Mouse (Mus musculus) lung, embryonic 15.5 days (tissue): ENCODE data around the gene Timm13. TPM values are rescaled to one million over a fixed set of nuclear protein-coding genes. Genes with fewer than 3 reads are reported as not detected.

Source experiments
- ATAC-seq: fragments of 200-750 bp; cut with Nextera tagmentation; 2 replicates; pipeline ENCODE4 v1.8.0; 2017; ENCODE audit warnings: moderate number of reproducible peaks, borderline replicate concordance; ENCODE audit not compliant: low FRiP score, low TSS enrichment; ENCODE audit errors: extremely low read depth
- H3K27ac ChIP-seq: fragments of 300-500 bp; sonication (generic); 2 replicates; pipeline ENCODE4 v1.5.1; 2015; ENCODE audit warnings: moderate library complexity, mild to moderate bottlenecking, inconsistent platforms
- H3K27me3 ChIP-seq: fragments of 300-500 bp; sonication (generic); 2 replicates; pipeline ENCODE4 v1.6.1; 2015; ENCODE audit warnings: inconsistent platforms
- H3K36me3 ChIP-seq: fragments of 300-500 bp; sonication (generic); 2 replicates; pipeline ENCODE4 v1.6.1; 2015; ENCODE audit warnings: inconsistent platforms
- H3K4me1 ChIP-seq: fragments of 300-500 bp; sonication (generic); 2 replicates; pipeline ENCODE4 v1.6.1; 2015; ENCODE audit warnings: inconsistent platforms
- H3K4me2 ChIP-seq: fragments of 300-500 bp; sonication (generic); 2 replicates; pipeline ENCODE4 v1.6.1; 2015; ENCODE audit warnings: inconsistent platforms, mild to moderate bottlenecking, moderate library complexity
- H3K4me3 ChIP-seq: fragments of 300-500 bp; sonication (generic); 2 replicates; pipeline ENCODE4 v1.5.1; 2015; ENCODE audit warnings: mild to moderate bottlenecking, inconsistent platforms
- H3K9ac ChIP-seq: fragments of 300-500 bp; sonication (generic); 2 replicates; pipeline ENCODE4 v1.6.1; 2015; ENCODE audit warnings: inconsistent platforms
- H3K9me3 ChIP-seq: fragments of 300-500 bp; sonication (generic); 2 replicates; pipeline ENCODE4 v1.6.1; 2016; ENCODE audit warnings: inconsistent platforms
- WGBS: fragments of 180-500 bp; shearing (Covaris S2); methylation state at CpG from one replicate; pipeline ENCODE4 v1.1.7; 2015; 5-methylcytosine and 5-hydroxymethylcytosine counted together
- polyA plus RNA-seq: library from polyadenylated mRNA; unstranded; fragments of >200 nt; fragmentation: Nextera tagmentation; extraction: Ambion mirVana; gene quantifications from 2 replicates; pipeline ENCODE4 v1.2.1, GENCODE M21; 2015

Gene Timm13
- 305 and 307 TPM in 2 replicates for polyA plus RNA-seq

DNA sequence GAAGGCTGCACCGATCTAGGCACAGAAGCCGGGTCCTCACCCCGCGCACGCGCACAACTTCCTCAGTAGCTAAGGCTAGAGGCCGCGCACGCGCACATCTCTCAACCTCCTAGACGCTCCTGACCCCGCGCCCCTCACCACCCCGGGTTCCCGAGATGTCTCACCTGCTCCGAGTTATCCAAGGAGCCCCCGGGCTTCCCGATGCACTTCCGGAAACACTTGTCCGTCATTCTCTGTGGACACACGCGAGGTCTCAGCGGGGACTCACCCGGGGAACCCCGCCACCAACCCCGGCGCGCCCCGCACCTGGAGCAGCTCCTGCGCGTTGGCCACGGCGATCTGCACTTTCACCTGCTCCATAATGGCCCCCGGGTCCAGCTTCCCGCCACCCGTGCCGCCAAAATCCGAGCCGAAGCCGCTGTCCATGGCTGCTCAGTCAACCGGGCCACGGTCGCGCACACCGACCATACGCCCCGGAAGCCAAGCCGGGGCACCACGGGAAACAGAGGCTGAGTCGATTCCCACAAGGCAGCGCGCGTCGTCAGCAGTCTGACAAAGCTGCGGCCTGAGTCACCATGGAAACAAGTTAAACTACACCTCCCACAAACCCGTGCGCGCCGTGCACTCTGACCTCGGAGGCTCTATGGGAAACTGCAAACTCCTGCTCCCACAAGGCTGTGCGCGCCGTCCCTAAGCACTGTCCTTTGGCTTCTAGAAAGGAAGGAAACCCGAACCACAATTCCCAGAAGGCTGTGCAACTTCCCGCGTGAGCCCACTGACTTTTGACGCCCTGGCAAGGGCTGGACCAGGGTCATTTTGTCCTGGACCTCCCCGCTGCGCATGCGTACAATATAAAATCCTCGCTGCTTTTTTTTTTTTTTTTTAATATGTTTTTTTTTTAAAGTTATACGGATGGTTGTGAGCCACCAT lies at the start of gene Timm13:
Gene Timm13, minus strand, starts transcription at position 652 of the 930 bp plus-strand sequence.
- H3K4me1 ChIP-seq = peaks cover 15% of the 10 kb centered on the region
- H3K9ac ChIP-seq = peak within 1 kb of the TSS; percentile 77
- H3K4me2 ChIP-seq = peak within 1 kb of the TSS; percentile 90
- H3K27ac ChIP-seq = peak within 1 kb of the TSS; percentile 73
- H3K4me3 ChIP-seq = peak within 1 kb of the TSS; percentile 72
- H3K9me3 ChIP-seq = no peaks in the 10 kb centered on the region
- whole genome bisulfite sequencing = under 1% methylated on average over 72 of the region's 72 CpGs
- peak; percentile 94 for ATAC-seq
- H3K27me3 ChIP-seq = no peaks in the 10 kb centered on the region
- H3K36me3 ChIP-seq = peaks cover 45% of the 10 kb centered on the region

DNA sequence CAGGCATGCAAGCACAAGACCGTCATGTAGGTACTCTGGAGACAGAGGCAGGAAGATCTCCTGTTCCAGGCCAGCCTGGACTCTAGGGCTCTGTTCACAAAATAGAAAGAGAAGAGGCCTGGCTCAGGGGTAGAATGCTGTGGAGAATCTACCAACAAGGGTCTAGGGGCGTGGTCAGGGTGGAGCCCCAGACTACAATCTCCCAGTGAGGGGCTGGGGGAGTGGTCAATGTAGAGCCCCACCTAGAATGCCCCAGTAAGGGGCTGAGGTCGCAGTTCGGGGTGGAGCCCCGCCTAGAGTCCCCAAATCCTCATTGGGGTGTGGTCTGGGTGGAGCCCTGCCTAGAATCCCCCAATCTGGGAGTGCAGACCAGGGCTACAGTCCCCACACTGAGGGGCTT lies 49.5 kb upstream of the Timm13 start:
- 37% methylated on average over 5 of the region's 5 CpGs for WGBS
- no peaks in the 10 kb centered on the region for H3K27me3 ChIP-seq
- peaks cover 41% of the 10 kb centered on the region for H3K4me1 ChIP-seq

DNA sequence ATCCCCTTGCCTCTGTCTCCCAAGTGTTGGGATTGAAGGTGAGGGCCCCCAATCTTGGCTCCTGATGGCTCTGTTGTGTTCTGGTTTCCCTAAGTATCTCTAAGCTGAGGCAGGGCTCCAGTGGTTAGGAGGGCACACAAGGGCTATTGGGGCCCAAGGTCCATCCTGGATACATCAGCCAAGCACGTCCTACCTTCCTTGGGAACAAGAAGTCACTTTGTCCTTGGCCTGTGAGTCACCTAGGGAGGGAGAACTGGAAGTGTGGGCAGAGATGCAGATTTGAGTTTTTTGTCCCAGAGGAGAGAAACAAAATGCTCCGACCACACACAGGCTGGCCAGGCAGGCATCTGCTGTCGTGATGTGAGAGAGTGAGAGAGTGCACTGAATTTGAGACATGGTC lies 48.3 kb upstream of the Timm13 start:
- 72% methylated on average over 3 of the region's 3 CpGs for WGBS
- peaks cover 30% of the 10 kb centered on the region for H3K4me1 ChIP-seq
- no peak overlapping the region for H3K9ac ChIP-seq
- no peaks in the 10 kb centered on the region for H3K9me3 ChIP-seq
- no peak overlapping the region for H3K4me2 ChIP-seq
- no peak overlapping the region for H3K4me3 ChIP-seq
- no peaks in the 10 kb centered on the region for H3K36me3 ChIP-seq
- no peak for ATAC-seq
- no peak overlapping the region for H3K27ac ChIP-seq
- H3K27me3 ChIP-seq = no peaks in the 10 kb centered on the region

More for the DNA sequence above, 49.5 kb upstream of the Timm13 start:
- no peak overlapping the region for H3K9ac ChIP-seq
- no peak overlapping the region for H3K4me3 ChIP-seq
- H3K9me3 ChIP-seq = no peaks in the 10 kb centered on the region
- no peak overlapping the region for H3K4me2 ChIP-seq
- no peaks in the 10 kb centered on the region for H3K36me3 ChIP-seq
- H3K27ac ChIP-seq = no peak overlapping the region
- no peak for ATAC-seq

DNA sequence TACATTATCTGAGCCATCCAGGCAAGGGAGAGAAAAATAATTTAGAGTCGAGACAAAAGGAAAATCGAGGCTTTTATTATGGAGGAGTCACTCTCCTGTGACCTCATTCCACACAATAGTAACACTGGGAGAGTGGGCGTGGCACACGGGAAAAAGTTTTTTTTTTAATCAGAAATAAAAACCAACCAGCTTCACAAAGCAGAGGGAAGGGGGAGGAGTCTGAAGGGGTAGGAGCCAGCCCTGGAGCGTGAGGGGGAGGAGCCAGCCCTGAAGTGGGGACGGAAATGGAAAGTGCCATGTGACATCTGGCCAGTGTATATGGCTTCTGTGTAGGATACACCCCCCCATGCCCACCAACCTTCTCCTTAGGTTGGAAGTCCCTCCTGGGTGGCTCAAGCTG lies 47.8 kb upstream of the Timm13 start:
- Histone ChIP-seq H3K4me3 (no peak overlapping the region), H3K27ac (peak overlapping the region; percentile 65; the same call in 1 of the 2 replicates), H3K36me3 (no peaks in the 10 kb centered on the region), H3K27me3 (no peaks in the 10 kb centered on the region), H3K9me3 (no peaks in the 10 kb centered on the region), H3K9ac (no peak overlapping the region), H3K4me2 (no peak overlapping the region), H3K4me1 (peaks cover 30% of the 10 kb centered on the region)
- WGBS = 25% methylated on average over 6 of the region's 6 CpGs
- peak; percentile 53; the same call in 1 of the 2 replicates for ATAC-seq

DNA sequence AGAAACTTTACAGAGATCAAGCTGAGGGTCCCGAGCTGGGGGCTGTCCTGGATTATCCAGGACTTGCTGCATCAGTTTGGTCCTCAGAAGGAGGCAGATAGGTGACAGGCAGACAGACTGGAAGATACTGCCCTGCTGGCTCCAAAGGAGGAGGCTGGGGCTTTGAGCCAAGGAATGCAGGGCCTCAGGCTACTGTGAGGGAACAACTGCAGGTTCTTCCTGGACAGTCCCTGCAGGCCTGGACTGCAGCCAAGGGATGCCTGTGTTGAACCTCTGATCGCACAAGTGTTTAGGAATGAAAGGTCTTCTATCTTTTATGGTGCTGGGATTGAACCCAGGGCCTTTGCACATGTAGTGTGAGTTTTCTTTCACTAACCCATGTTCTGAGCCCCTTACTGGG lies 47.0 kb upstream of the Timm13 start:
- no peak overlapping the region for H3K4me3 ChIP-seq
- no peak overlapping the region for H3K4me2 ChIP-seq

DNA sequence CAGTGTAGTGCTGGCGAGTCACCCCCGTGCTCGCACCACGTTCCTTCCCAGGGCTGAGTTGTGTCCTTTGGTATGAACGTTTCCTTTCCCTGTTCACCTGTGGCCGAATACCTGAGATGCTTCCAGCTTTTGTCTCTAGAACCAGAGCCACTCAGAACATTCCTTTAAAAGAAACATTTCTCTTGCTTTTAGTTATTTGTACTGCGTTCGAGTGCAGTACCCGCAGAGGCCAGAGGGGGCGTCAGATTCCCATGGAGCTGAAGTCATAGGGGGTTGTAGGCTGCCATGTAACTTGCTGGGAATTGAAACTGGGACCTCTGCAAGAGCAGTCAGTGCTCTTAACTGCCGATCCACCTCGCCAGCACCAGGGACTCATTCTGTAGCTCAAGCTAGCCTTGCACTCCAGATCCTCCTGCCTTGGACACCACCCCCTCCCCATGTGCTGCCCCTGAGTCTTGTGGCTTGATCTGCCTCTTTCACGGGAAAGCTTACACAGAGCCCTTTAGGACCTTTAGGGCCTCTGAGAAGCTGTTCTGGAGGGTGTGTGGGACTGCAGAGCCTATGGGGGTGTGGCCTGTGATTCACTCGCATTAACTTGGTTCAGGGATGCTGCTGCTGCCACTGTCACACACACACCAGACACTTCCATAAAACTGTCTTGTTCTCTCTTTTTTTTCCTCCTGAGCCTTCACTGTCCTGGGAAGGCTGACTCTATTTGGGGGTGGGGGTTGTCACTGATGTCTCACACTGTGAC lies 46.1 kb upstream of the Timm13 start:
- Histone ChIP-seq H3K36me3 (no peaks in the 10 kb centered on the region), H3K9ac (no peak overlapping the region), H3K4me2 (no peak overlapping the region), H3K27ac (peak overlapping the region; percentile 32), H3K27me3 (no peaks in the 10 kb centered on the region), H3K4me1 (peaks cover 30% of the 10 kb centered on the region), H3K4me3 (no peak overlapping the region), H3K9me3 (no peaks in the 10 kb centered on the region)
- no peak for ATAC-seq
- 59% methylated on average over 14 of the region's 14 CpGs for WGBS

More for the DNA sequence above, 47.0 kb upstream of the Timm13 start:
- ATAC-seq = no peak
- no peaks in the 10 kb centered on the region for H3K27me3 ChIP-seq
- H3K9ac ChIP-seq = no peak overlapping the region
- no peaks in the 10 kb centered on the region for H3K36me3 ChIP-seq
- peaks cover 30% of the 10 kb centered on the region for H3K4me1 ChIP-seq
- H3K9me3 ChIP-seq = no peaks in the 10 kb centered on the region
- H3K27ac ChIP-seq = peak overlapping the region; percentile 65
- 10% methylated on average over 2 of the region's 2 CpGs for WGBS

DNA sequence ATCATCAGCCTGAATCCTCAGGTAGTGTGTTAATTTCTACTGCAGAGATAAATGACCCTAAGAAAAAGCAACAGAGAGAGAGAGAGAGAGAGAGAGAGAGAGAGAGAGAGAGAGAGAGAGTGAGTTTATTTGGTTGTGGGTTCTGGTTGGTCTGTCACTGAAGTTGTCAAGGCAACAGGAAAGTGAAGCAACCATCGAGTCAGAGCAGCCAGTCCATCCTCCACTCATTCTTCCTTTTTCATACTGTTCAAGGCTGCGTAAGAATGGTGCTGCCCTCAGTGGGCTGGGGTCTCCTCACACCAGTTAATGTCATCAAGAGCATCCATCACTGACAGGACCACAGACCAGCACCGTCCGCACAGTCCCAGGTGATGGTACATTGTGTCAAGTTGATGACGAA lies 43.5 kb upstream of the Timm13 start:
- Histone ChIP-seq H3K4me1 (peaks cover 46% of the 10 kb centered on the region), H3K27me3 (no peaks in the 10 kb centered on the region), H3K36me3 (no peaks in the 10 kb centered on the region), H3K9me3 (no peaks in the 10 kb centered on the region), H3K9ac (no peak overlapping the region), H3K27ac (no peak overlapping the region), H3K4me3 (no peak overlapping the region), H3K4me2 (no peak overlapping the region)
- 71% methylated on average over 5 of the region's 5 CpGs for WGBS
- no peak for ATAC-seq

DNA sequence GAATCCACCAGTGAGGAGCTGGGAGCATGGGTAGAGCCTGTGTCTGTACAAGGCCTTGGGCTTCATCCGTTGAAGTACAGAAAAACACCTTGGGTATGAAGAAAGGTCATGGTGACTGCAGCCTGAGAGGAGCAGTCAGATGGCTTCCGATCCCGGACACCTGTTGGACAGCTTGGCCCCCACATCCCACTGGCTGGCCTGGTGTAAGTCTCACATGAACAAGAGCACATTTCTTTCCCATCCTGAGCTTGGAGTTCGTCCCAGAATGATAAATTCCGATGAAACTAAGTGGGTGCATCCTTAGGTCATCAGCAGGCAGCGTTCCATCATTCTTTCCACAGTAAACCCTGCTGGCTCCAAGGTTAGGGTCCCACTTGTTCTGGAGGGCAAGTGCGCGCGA lies 42.9 kb upstream of the Timm13 start:
- Histone ChIP-seq H3K4me3 (no peak overlapping the region), H3K9me3 (no peaks in the 10 kb centered on the region), H3K27me3 (no peaks in the 10 kb centered on the region), H3K4me2 (no peak overlapping the region), H3K4me1 (peaks cover 46% of the 10 kb centered on the region), H3K27ac (no peak overlapping the region), H3K36me3 (no peaks in the 10 kb centered on the region), H3K9ac (no peak overlapping the region)
- ATAC-seq = no peak
- WGBS = 41% methylated on average over 9 of the region's 9 CpGs

DNA sequence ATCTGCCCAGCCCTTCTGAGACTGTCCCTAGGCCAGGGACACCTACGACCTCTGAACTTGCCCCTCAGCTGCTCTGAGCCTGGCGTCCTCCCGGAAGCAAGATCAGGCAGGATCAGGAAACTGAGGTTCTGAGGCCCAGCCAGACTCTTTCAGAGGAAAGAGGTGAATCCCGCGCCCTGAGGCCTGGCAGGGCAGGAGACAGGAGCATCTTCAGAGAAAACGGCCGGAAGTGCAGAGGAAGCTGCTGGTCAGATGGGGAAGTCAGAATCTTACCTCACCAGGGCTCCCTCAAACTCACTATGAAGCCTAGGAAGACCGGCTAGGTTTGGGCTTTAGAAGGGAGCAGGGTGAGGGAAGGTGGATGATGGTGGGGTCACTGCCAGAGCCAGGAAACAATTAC lies 42.1 kb upstream of the Timm13 start:
- Histone ChIP-seq H3K4me2 (no peak overlapping the region), H3K4me3 (no peak overlapping the region), H3K9me3 (no peaks in the 10 kb centered on the region), H3K36me3 (no peaks in the 10 kb centered on the region), H3K9ac (no peak overlapping the region), H3K4me1 (peaks cover 46% of the 10 kb centered on the region), H3K27ac (no peak overlapping the region), H3K27me3 (no peaks in the 10 kb centered on the region)
- no peak for ATAC-seq
- WGBS = 55% methylated on average over 8 of the region's 8 CpGs

DNA sequence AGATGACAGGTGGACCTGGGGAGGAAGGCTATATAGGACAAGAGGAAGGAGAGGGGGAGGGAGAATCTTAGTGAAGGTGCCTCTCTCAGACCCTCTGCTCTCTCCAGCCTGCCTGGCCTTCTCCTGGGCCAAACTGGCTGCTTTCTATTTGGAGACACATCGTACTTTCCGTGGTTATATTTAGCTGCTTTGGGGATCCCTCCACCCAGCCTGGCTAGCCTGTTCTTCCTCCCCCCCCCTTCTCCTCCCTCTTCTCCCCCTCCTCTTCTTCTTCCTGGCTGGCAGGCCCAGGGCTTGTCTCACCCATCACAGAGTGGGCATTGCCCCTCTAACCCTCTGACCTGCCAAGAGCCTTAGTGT lies 40.2 kb upstream of the Timm13 start:
- Histone ChIP-seq H3K9ac (no peak overlapping the region), H3K4me2 (peak overlapping the region; percentile 63; the same call in 1 of the 2 replicates)
- WGBS = 22% methylated on average over 2 of the region's 2 CpGs

DNA sequence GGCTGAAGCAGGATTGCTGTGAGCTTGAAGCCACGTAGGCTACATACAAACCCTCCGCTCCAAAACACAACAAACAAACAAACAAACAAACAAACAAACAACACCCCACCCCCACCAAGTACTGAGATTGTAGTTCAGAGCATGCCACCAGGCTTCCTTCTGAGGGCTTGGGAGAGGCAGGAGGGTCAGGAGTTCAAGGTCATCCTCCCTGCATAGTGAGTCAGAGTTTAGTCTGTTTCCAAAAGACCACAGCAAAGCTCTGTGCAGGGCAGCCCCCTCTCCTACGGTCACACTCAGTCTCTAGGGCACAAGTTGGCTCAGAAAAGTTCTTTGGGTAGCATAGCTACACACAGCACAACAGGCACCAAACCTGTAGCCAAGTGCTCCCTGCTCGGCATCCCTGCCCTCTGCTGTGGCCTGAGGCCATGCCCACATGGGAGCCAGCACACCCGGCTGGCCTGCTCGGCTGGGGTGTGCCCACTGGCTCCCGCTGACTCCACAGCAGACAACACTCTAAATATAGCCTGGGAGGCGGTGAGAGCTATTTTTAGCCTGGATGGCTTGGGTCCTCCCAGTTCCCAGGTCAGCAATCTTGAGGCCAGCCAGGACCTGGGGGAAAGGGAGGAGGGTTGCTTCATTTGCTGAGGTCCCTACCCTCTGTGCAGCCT lies 39.7 kb upstream of the Timm13 start:
- H3K36me3 ChIP-seq = no peaks in the 10 kb centered on the region
- 0 out of 2 replicates have a peak, but pooled peaks have one; percentile 11 for ATAC-seq
- peak overlapping the region; percentile 83 for H3K27ac ChIP-seq
- no peaks in the 10 kb centered on the region for H3K27me3 ChIP-seq
- 0 out of 2 replicates have a peak overlapping the region, but pooled peaks have one; percentile 15 for H3K9ac ChIP-seq
- H3K4me1 ChIP-seq = peaks cover 56% of the 10 kb centered on the region
- 17% methylated on average over 8 of the region's 8 CpGs for WGBS
- peak overlapping the region; percentile 63 for H3K4me2 ChIP-seq
- H3K4me3 ChIP-seq = peak overlapping the region; percentile 33; the same call in 1 of the 2 replicates
- no peaks in the 10 kb centered on the region for H3K9me3 ChIP-seq

More for the DNA sequence above, 40.2 kb upstream of the Timm13 start:
- H3K36me3 ChIP-seq = no peaks in the 10 kb centered on the region
- peak overlapping the region; percentile 83 for H3K27ac ChIP-seq
- H3K27me3 ChIP-seq = no peaks in the 10 kb centered on the region
- no peaks in the 10 kb centered on the region for H3K9me3 ChIP-seq
- no peak for ATAC-seq
- H3K4me1 ChIP-seq = peaks cover 51% of the 10 kb centered on the region
- no peak overlapping the region for H3K4me3 ChIP-seq
